Mouse (Mus musculus): ENCODE measurements around the gene Srf.

Srf gene

GRCm38 (mm10) chr17:46556584-46556945 is 590 bp upstream of the Srf start:
- no peak for DNase-seq (ENCODE audit: low spot score in 2 of 2)

- peak in 1 of 2 experiments; percentile 24 for DNase-seq (ENCODE audit: low spot score in 2 of 2)
These were observed 850 bp downstream of the Srf start for GRCm38 (mm10) chr17:46554977-46555672.

- peak; percentile 59 to 63 for DNase-seq (ENCODE audit: low spot score in 2 of 2)
These were observed 1.4 kb downstream of the Srf start for GRCm38 (mm10) chr17:46554646-46554976.

GRCm38 (mm10) chr17:46553926-46554325 is 2.0 kb downstream of the Srf start:
- no peak for DNase-seq (ENCODE audit: low spot score in 2 of 2)

- DNase-seq (ENCODE audit: low spot score in 2 of 2) = no peak
These were observed 2.5 kb downstream of the Srf start for GRCm38 (mm10) chr17:46553469-46553868.

- DNase-seq (ENCODE audit: low spot score in 2 of 2) = peak; percentile 89 to 93
These were observed 3.0 kb downstream of the Srf start for GRCm38 (mm10) chr17:46552841-46553423.

GRCm38 (mm10) chr17:46552151-46552550 is 3.8 kb downstream of the Srf start:
- DNase-seq (ENCODE audit: low spot score in 2 of 2) = no peak

GRCm38 (mm10) chr17:46551369-46551768 is 4.6 kb downstream of the Srf start:
- no peak for DNase-seq (ENCODE audit: low spot score in 2 of 2)

GRCm38 (mm10) chr17:46550904-46551303 is 5.1 kb downstream of the Srf start:
- no peak for DNase-seq (ENCODE audit: low spot score in 2 of 2)

GRCm38 (mm10) chr17:46549642-46550041 is 6.3 kb downstream of the Srf start:
- DNase-seq (ENCODE audit: low spot score in 2 of 2) = no peak

- peak in 1 of 2 experiments; percentile 45 for DNase-seq (ENCODE audit: low spot score in 2 of 2)
These were observed 6.8 kb downstream of the Srf start for GRCm38 (mm10) chr17:46549193-46549592.

- no peak for DNase-seq (ENCODE audit: low spot score in 2 of 2)
These were observed 7.2 kb downstream of the Srf start for GRCm38 (mm10) chr17:46548741-46549140.

- DNase-seq (ENCODE audit: low spot score in 2 of 2) = no peak
These were observed 8.1 kb downstream of the Srf start for GRCm38 (mm10) chr17:46547923-46548322.

GRCm38 (mm10) chr17:46546995-46547394 is 9.0 kb downstream of the Srf start:
- no peak for DNase-seq (ENCODE audit: low spot score in 2 of 2)

- no peak for DNase-seq (ENCODE audit: low spot score in 2 of 2)
These were observed 9.4 kb downstream of the Srf start for GRCm38 (mm10) chr17:46546591-46546990.

- DNase-seq (ENCODE audit: low spot score in 2 of 2) = peak; percentile 91 to 92
These were observed 10.0 kb downstream of the Srf start, which contains the start of gene Cul9 for GRCm38 (mm10) chr17:46545813-46546564. Gene Cul9, minus strand, starts transcription at chr17:46546388.

- peak in 1 of 2 experiments; percentile 63 for DNase-seq (ENCODE audit: low spot score in 2 of 2)
These were observed 12.3 kb downstream of the Srf start for GRCm38 (mm10) chr17:46543661-46544060.

GRCm38 (mm10) chr17:46525579-46526307 is 30.2 kb downstream of the Srf start:
- DNase-seq (ENCODE audit: low spot score in 2 of 2) = peak; percentile 55 to 56

- DNase-seq (ENCODE audit: low spot score in 2 of 2) = no peak
These were observed 30.9 kb downstream of the Srf start for GRCm38 (mm10) chr17:46525065-46525464.

- DNase-seq (ENCODE audit: low spot score in 2 of 2) = no peak
These were observed 33.9 kb downstream of the Srf start for GRCm38 (mm10) chr17:46521963-46522668.

GRCm38 (mm10) chr17:46521174-46521573 is 34.8 kb downstream of the Srf start:
- DNase-seq (ENCODE audit: low spot score in 2 of 2) = no peak
